Mouse (Mus musculus): ENCODE data around the gene Lrrc7. TPM values are rescaled to one million over a fixed set of nuclear protein-coding genes. Genes with fewer than 3 reads are reported as not detected.

The Lrrc7 gene
- polyA plus RNA-seq, 2 experiments, result 1.0 to 1.5 TPM

DNA sequence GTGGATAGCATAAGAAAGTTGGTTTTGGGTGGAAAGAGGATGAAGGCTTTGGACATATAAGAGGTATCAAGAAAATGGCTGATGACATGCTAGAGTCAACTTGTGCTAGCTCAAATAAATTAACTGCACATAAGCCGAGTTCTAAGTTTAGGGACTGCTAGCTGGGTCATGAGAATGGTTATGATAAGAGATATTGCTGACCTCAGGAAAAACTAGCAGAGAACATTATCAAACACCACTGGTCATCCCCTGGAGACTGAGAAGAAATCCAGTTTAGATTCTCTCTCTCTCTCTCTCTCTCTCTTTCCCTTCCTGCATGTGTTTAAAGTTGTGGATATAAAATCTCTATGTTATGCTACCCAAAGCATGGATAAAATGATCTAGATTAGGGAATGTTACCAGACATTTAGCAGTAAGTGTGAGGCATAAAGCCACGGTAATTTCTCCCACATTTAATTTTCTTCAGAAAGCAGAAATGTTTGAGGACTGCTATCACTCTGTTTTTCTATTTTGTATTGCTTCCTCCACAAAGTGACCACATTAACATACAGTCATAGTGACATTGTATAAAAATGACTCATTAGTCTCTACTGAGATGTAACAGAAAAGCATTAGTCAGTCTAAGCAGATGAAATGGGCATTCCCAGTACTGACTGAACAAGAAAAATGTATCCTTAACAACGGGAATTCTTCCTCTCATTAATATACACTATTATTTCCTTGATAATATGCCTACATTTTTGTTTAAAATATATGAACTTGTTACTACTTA lies 406.3 kb downstream of the Lrrc7 start:
- DNase-seq (ENCODE audit: low spot score) (no peak), ATAC-seq (ENCODE audit: low FRiP score, low read depth) (no peak)
- Histone ChIP-seq H3K4me3 (replicated peaks; ENCODE audit: low read length) (no peak overlapping the region), H3K9me3 (ENCODE audit: control insufficient read depth, low read length) (no peaks in the 10 kb centered on the region), H3K4me2 (replicated peaks; ENCODE audit: low read depth, low read length, severe bottlenecking) (no peak overlapping the region), H3K4me1 (ENCODE audit: control insufficient read depth, insufficient read depth, low read length) (no peaks in the 10 kb centered on the region), H3K27me3 (ENCODE audit: control insufficient read depth, insufficient read depth, low read length) (no peaks in the 10 kb centered on the region), H3K36me3 (ENCODE audit: control insufficient read depth, insufficient read depth, low read length) (no peaks in the 10 kb centered on the region), H3K9ac (ENCODE audit: low read depth, low read length, severe bottlenecking) (no peak overlapping the region), H3K27ac (replicated peaks; ENCODE audit: low read depth, low read length) (no peak overlapping the region)
- TF ChIP-seq POLR2A (IDR thresholded peaks at IDR 0.05; ENCODE audit: borderline replicate concordance, extremely low read depth, insufficient read depth, insufficient read length), result no peak
- 73% methylated on average over 3 of the region's 3 CpGs for WGBS

- no peak overlapping the region for H3K4me2 ChIP-seq (replicated peaks; ENCODE audit: low read depth, low read length, severe bottlenecking)
- 77% methylated on average over 3 of the region's 3 CpGs for WGBS
- TF ChIP-seq POLR2A (IDR thresholded peaks at IDR 0.05; ENCODE audit: borderline replicate concordance, extremely low read depth, insufficient read depth, insufficient read length), result no peak
- no peak for DNase-seq (ENCODE audit: low spot score)
- H3K9ac ChIP-seq (ENCODE audit: low read depth, low read length, severe bottlenecking), result no peak overlapping the region
- H3K27ac ChIP-seq (replicated peaks; ENCODE audit: low read depth, low read length), result no peak overlapping the region
- H3K27me3 ChIP-seq (ENCODE audit: control insufficient read depth, insufficient read depth, low read length), result no peaks in the 10 kb centered on the region
- ATAC-seq (ENCODE audit: low FRiP score, low read depth), result no peak
- no peaks in the 10 kb centered on the region for H3K9me3 ChIP-seq (ENCODE audit: control insufficient read depth, low read length)
- H3K4me1 ChIP-seq (ENCODE audit: control insufficient read depth, insufficient read depth, low read length), result no peaks in the 10 kb centered on the region
- H3K4me3 ChIP-seq (replicated peaks; ENCODE audit: low read length), result no peak overlapping the region
- no peaks in the 10 kb centered on the region for H3K36me3 ChIP-seq (ENCODE audit: control insufficient read depth, insufficient read depth, low read length)
Observed at GRCm38 (mm10) chr3:158154134-158154533, 407.9 kb downstream of the Lrrc7 start.

GRCm38 (mm10) chr3:158148998-158149397 lies 413.0 kb downstream of the Lrrc7 start:
- DNase-seq (ENCODE audit: low spot score), result no peak
- Histone ChIP-seq H3K9ac (ENCODE audit: low read depth, low read length, severe bottlenecking) (no peak overlapping the region), H3K27ac (replicated peaks; ENCODE audit: low read depth, low read length) (no peak overlapping the region), H3K4me2 (replicated peaks; ENCODE audit: low read depth, low read length, severe bottlenecking) (no peak overlapping the region), H3K27me3 (ENCODE audit: control insufficient read depth, insufficient read depth, low read length) (no peaks in the 10 kb centered on the region), H3K4me3 (replicated peaks; ENCODE audit: low read length) (no peak overlapping the region), H3K36me3 (ENCODE audit: control insufficient read depth, insufficient read depth, low read length) (no peaks in the 10 kb centered on the region), H3K9me3 (ENCODE audit: control insufficient read depth, low read length) (no peaks in the 10 kb centered on the region), H3K4me1 (ENCODE audit: control insufficient read depth, insufficient read depth, low read length) (no peaks in the 10 kb centered on the region)
- ATAC-seq (ENCODE audit: low FRiP score, low read depth), result no peak
- TF ChIP-seq POLR2A (IDR thresholded peaks at IDR 0.05; ENCODE audit: borderline replicate concordance, extremely low read depth, insufficient read depth, insufficient read length), result no peak
- WGBS, result 85% methylated on average over 1 of the region's 1 CpGs

- Histone ChIP-seq H3K4me2 (replicated peaks; ENCODE audit: low read depth, low read length, severe bottlenecking) (no peak overlapping the region), H3K27ac (replicated peaks; ENCODE audit: low read depth, low read length) (no peak overlapping the region), H3K36me3 (ENCODE audit: control insufficient read depth, insufficient read depth, low read length) (no peaks in the 10 kb centered on the region), H3K9me3 (ENCODE audit: control insufficient read depth, low read length) (no peaks in the 10 kb centered on the region), H3K4me3 (replicated peaks; ENCODE audit: low read length) (no peak overlapping the region), H3K27me3 (ENCODE audit: control insufficient read depth, insufficient read depth, low read length) (no peaks in the 10 kb centered on the region), H3K9ac (ENCODE audit: low read depth, low read length, severe bottlenecking) (no peak overlapping the region), H3K4me1 (ENCODE audit: control insufficient read depth, insufficient read depth, low read length) (no peaks in the 10 kb centered on the region)
- WGBS, result 75% methylated on average over 1 of the region's 1 CpGs
- no peak for TF ChIP-seq POLR2A (IDR thresholded peaks at IDR 0.05; ENCODE audit: borderline replicate concordance, extremely low read depth, insufficient read depth, insufficient read length)
- ATAC-seq (ENCODE audit: low FRiP score, low read depth) (no peak), DNase-seq (ENCODE audit: low spot score) (no peak)
Observed at GRCm38 (mm10) chr3:158140629-158141028, 421.4 kb downstream of the Lrrc7 start.

GRCm38 (mm10) chr3:158137796-158138195 lies 424.2 kb downstream of the Lrrc7 start:
- Histone ChIP-seq H3K9ac (ENCODE audit: low read depth, low read length, severe bottlenecking) (no peak overlapping the region), H3K4me2 (replicated peaks; ENCODE audit: low read depth, low read length, severe bottlenecking) (no peak overlapping the region), H3K4me3 (replicated peaks; ENCODE audit: low read length) (no peak overlapping the region), H3K27ac (replicated peaks; ENCODE audit: low read depth, low read length) (no peak overlapping the region), H3K27me3 (ENCODE audit: control insufficient read depth, insufficient read depth, low read length) (no peaks in the 10 kb centered on the region), H3K36me3 (ENCODE audit: control insufficient read depth, insufficient read depth, low read length) (no peaks in the 10 kb centered on the region), H3K9me3 (ENCODE audit: control insufficient read depth, low read length) (no peaks in the 10 kb centered on the region), H3K4me1 (ENCODE audit: control insufficient read depth, insufficient read depth, low read length) (no peaks in the 10 kb centered on the region)
- WGBS, result 77% methylated on average over 6 of the region's 6 CpGs
- no peak for TF ChIP-seq POLR2A (IDR thresholded peaks at IDR 0.05; ENCODE audit: borderline replicate concordance, extremely low read depth, insufficient read depth, insufficient read length)
- ATAC-seq (ENCODE audit: low FRiP score, low read depth) (no peak), DNase-seq (ENCODE audit: low spot score) (no peak)
